Mouse (Mus musculus): Measurements from ENCODE around the gene Map2k7.

- TF ChIP-seq POLR2A (IDR thresholded peaks at IDR 0.05; ENCODE audit: insufficient read depth, low read length) (no peak), CTCF (IDR thresholded peaks at IDR 0.05; ENCODE audit: low read depth, low read length) (no peak)
Measured at GRCm38 (mm10) chr8:4222059-4222458, 16.5 kb upstream of the Map2k7 start.

Measured in ES-Bruce4 (cell line).